Mouse (Mus musculus): ENCODE measurements around the gene Arhgef25. TPM values are rescaled to one million over a fixed set of nuclear protein-coding genes. Genes with fewer than 3 reads are reported as not detected.
A peak's percentile ranks its signal among the peaks of the same experiment; 100 is the strongest.
"Not testable (repeated sequence)": the region's sequence is repeated elsewhere in the genome, so short reads cannot be mapped to it uniquely, and the experiment has no call there.

The Arhgef25 gene
- total RNA-seq, 2 experiments from 2014 or later, result 196 to 200 TPM

DNA sequence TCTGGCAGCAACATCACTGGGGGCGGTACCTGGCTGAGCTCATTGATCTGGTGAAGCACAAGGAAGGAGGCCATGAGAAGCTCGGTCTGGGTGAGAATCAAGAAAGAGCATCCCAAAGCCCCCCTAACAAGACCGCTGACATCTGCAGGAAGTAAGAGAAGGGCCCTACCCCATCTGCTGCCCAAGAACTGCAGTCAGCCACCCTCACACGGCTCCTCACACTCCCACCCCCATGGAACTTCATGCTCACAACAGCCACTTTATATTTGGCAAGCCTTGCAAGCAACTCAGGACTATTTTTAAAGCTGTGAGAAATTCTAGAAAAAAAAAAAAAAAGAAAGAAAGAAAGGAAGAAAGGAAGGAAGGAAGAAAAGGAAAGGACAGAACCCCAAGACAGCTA lies 19.0 kb upstream of the Arhgef25 start:
- no peak for DNase-seq (ENCODE audit: low spot score in 2 of 2)

DNA sequence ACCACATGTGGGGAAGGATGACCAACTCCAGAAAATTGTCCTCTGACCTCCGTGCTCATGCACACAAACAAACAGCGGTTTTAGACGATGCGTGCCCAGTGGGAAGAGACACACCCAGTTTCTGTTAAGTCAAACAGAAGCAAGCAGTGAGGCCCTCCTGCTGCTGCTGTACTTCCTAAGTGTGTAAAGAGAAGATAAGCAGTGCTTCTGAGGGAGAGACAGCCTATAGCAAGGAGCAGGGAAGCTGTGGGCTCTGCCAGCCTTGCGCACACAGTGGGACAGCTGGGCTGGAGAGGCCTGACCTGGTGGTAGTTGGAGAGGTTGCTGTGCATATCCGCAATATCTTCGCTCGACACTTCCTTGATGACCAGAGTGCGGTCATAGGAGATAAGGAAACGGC lies 15.5 kb upstream of the Arhgef25 start:
- DNase-seq (ENCODE audit: low spot score in 2 of 2), result no peak

DNA sequence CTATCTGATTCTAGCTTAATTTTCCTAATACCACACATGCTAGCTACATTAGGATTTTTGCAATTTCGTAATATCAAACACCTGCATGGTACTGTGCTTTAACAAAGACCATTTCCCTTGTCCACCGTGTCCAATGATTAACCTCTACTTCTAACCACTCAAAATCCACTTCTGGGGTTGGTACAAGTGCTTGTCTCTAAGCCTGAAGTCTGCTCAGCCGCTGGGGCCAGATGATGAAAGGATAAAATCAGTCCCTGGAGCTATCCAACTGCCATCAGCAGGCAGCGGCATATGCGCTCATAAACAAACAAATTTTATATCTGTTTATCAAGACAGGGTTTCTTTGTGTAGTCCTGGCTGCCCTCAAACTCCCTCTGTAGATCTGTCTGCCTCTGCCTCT lies 14.7 kb upstream of the Arhgef25 start:
- DNase-seq (ENCODE audit: low spot score in 2 of 2), result no peak

DNA sequence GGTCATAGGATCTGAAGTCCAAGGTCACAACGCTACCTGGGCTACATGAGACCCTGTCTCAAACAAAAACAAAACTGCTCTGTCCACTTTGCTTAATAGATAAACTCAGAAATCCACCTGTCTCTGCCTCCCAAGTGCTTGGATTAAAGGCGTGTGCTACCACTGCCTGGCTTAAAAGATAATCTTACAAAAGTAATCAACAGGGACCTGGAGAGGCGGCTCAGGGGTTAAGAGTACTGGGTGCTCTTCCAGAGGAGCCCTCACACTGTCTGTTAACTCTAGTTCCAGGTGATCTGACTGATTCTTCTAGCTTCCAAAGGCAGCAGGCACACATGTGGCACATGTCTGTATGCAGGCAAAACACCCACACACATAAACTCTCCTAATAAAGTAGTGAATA lies 13.2 kb upstream of the Arhgef25 start:
- no peak for DNase-seq (ENCODE audit: low spot score in 2 of 2)

DNA sequence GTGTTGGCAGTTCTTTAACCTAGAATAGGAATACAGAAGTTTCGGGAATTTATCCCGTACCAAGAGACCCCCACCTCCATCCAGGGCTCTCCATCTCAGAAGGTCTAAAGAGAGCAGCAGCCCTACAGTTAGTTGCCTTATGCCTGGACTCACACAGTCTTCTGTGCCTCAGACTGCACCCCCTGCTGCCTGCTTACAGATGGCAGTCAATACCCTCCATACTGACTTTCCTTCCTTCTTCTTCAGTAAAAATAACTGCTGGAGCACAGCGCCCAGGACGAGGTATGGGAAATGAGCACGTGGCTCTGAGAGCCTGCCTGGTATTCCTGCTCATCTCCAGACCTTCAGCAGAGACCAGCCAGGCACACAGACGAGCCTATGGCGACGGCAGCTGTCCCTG lies 10.4 kb upstream of the Arhgef25 start:
- no peak for DNase-seq (ENCODE audit: low spot score in 2 of 2)

DNA sequence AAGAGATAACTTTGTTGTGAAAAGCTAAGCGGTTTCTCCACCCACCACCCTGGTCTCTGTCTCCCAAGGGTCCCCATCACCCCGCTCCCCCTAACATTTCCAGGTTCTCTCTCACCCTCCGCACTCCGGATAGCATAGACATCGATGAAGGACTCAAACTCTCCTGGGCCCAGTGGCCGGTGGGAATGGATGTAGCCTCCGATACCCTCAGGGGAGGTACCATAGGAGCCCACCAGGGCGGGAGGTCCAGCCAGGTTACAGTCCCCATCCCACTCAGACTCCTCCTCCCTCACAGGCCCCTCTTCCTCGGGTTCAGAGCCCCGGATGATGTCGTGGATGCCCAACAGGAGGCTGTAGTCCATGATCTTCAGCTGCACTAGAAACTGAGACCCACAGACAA lies 9.6 kb upstream of the Arhgef25 start:
- no peak for DNase-seq (ENCODE audit: low spot score in 2 of 2)

DNA sequence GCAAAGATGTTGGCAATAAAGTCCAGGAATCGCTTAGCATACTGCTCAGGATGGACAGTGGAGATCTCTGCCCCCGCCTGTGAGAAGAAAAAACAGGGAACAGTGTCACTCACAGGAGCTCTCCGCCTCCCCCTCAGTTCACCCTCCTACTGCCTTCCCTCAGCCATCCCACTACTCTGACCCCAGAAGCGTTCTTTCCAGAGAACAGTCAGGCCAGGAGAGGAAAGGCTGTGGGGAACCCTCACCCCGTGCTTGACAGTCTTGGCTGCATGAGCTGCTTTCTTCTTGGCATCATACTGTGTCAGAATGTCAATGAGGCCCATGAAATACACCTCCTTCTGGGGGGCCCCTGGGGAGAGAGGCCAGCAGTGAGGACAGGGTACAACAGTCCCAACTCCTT lies 9.2 kb upstream of the Arhgef25 start:
- DNase-seq (ENCODE audit: low spot score in 2 of 2), result no peak

DNA sequence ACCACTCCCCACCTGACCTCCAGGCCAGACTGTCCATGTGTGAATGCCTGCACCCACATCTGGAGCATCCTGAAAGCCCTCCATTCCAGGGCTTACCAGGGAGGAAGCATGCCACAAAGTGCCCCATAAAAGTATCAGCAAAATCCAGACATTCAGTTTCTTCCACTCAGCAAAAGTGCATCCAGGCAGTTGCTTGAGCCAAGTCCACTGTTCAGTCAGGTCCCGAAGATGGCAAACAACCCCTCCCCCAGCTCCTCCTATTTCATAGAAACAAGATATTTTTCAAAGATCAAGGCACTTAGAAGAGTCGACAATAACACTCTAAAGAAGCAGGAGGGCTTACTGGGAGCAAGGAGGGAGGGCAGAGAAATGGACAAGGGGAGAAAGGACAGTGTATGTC lies 8.6 kb upstream of the Arhgef25 start:
- no peak for DNase-seq (ENCODE audit: low spot score in 2 of 2)

DNA sequence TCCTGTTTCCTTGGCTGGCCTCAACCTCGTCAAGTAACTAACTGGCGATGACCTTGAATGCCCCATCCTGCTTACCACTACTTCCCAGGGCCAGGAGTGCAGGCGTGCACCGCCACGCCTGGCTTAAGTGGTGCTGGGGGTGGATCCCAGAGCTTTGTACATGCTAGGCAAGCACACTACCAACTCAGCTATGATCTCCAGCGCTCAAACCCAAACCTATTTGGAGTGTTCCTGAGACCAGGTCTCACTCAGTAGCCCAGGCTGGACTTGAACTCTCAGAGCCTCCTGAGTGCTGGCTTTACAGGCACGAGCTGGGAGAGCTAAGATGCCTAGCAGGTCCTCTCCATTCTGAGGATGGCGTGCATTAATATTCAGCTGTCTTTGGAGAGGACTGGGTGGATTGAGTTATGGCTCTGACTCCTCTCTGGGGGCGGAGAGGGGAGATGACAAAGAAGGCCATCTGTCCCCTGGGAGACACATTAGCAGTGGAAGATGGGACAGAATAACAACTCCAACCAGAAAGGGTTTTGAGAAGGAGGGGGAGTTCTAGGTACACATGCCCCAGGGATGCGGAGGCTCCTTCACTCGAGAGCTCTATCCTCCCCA lies 7.7 kb upstream of the Arhgef25 start:
- no peak for DNase-seq (ENCODE audit: low spot score in 2 of 2)

DNA sequence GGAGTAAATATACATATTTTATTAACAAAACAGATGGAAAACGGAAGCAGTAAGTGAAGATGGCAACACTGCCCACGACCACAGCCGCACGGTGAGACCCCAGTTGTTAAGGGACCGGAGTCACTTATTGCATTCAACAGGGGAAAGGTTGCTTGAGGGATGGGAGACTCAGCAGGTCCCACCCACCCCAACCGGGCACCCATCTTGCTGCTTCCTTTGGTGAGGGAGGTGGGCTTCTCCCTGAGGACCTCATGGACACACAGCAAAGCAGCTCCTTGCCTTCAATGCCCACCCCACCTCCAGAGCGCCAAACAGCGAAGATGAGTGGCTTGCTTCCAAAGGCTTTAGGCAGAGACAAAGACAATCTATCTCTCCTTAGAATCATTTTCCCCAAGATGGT lies 7.2 kb upstream of the Arhgef25 start:
- DNase-seq (ENCODE audit: low spot score in 2 of 2), result no peak

DNA sequence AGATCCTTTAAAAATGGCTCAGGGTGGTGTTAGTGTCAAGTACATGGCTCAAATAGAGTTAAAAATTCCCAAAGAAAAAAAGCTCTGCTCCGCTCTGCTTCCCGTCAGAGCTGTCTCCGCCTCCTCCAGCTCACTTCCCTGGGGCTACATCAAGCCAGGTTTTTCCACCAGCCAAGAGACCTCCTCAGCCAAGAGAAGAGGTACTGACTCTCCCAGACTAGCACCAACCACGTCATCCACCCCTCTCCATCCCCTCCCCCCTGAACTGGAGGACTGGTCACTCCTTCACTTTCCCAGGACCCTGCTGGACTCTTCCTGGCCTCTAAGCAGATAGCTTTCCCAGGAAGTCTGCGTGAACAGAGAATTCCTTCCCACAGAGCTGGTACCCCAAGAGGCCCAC lies 6.5 kb upstream of the Arhgef25 start:
- peak in 1 of 2 experiments; percentile 69 for DNase-seq (ENCODE audit: low spot score in 2 of 2)

DNA sequence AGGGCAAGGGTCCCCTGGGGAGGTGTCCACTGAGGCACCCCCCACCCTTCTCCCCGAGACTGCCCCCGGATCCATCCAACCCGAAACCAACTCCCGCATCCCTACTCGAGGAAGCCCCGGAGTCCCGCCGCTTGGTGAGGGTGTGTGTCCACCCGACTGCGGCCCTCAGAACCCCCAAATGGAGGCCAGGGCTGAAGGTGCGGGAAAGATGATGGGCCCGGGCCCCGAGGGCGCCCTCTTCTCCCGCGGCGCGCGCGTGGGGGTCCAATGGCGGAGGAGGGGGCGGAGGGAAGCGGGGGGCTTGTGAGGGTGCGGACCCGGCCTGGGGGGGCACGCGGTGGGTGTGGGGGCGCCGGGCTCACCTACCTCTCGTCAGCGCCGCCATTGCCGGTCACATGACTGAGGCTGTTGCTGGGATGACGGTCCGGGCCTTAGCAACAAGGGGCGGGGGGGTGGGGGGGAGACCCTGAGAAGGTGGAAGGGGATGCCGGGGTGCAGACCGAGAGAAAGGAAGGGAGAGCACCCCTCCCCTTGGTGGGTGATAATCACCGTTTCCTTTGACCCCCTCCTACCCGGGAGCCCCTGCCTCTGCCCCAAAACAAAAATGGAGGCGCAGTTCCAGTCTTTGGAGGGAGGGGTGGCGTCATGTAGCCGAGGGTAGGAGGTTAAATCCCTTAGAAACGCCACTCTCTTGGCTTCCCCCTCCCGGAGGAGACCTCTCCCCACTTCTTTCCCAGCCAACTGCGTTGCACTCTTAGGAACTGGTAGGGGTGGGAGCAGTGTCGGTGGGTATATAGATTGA lies 5.6 kb upstream of the Arhgef25 start, which contains the start of gene Dtx3:
TSS of gene Dtx3 (minus strand) at position 401 of the 802 bp plus-strand sequence.
- DNase-seq (ENCODE audit: low spot score in 2 of 2), result no peak

DNA sequence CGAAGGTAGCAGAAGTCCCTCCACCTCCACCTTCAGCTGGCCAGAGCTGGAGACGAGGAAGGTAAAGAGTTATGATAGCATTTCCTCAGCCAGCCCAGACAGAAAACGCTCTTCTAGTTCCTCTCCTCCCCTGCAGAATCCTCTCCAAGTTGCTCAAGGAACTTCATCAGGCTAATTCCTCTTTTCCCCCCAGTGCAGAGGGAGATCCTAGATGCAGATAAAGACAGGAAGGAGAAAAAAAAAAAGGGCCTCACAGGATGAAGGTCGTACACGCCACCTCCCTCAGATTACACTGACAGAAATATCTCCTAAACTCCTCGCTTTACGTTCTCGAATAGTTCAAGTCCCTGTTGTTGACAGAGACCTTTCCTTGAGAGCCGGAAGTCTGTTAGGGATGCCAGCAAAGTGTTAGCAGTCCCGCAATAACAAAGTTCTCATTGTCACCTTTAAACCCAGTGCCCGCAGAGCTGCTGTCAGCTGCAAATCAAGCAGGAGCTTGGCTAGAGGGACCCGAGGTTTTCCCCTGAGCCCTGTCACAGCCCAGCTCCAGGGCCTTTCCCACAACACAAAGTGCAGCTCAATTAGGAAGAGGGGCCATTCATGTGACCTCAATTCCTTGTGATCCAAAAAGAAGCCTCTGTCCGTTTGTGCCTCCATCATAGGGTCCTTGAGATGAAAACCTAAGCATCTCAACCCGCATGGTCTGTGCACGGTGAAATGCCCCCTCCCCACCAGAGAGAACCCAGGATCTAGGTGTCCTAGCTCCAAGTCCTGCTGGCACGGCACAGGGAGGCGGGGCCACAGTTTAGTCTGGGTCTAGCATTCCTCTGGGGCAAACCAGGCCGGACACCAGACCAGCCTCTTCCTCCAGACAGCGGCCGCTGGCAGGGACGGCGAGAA lies 4.8 kb upstream of the Arhgef25 start:
- DNase-seq (ENCODE audit: low spot score in 2 of 2), result no peak

DNA sequence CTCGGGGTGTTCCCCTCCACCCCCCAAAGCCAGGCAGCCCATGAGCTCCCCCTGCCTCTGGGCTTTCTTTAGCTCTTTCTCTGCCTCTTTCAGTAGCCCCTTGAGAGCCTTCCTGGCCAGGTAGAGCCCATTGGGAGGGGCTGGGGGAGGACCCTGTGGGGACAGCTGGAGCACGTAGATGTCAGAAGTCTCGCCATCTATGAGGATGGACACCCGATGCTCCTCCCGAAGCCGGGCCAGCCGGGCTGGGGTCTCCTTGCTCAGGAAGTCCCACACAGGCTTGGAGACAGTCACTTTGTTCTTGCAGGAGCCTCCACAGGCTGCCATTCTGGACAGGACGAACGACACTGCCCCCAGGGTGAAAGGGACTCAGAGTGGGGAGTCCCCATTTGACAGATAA lies 3.1 kb upstream of the Arhgef25 start:
- DNase-seq (ENCODE audit: low spot score in 2 of 2), result no peak

DNA sequence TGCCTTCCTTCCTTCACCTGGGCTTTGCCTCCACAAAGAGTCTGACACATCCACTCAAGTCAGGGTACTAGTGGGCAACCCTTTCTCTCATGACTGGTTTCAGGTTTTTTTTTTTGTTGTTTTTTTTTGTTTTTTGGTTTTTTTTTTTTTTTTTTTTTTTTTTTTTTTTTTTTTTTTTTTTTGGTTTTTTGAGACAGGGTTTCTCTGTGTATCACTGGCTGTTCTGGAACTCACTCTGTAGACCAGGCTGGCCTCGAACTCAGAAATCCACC lies 2.1 kb upstream of the Arhgef25 start:
- not testable (repeated sequence) for DNase-seq (ENCODE audit: low spot score in 2 of 2)

DNA sequence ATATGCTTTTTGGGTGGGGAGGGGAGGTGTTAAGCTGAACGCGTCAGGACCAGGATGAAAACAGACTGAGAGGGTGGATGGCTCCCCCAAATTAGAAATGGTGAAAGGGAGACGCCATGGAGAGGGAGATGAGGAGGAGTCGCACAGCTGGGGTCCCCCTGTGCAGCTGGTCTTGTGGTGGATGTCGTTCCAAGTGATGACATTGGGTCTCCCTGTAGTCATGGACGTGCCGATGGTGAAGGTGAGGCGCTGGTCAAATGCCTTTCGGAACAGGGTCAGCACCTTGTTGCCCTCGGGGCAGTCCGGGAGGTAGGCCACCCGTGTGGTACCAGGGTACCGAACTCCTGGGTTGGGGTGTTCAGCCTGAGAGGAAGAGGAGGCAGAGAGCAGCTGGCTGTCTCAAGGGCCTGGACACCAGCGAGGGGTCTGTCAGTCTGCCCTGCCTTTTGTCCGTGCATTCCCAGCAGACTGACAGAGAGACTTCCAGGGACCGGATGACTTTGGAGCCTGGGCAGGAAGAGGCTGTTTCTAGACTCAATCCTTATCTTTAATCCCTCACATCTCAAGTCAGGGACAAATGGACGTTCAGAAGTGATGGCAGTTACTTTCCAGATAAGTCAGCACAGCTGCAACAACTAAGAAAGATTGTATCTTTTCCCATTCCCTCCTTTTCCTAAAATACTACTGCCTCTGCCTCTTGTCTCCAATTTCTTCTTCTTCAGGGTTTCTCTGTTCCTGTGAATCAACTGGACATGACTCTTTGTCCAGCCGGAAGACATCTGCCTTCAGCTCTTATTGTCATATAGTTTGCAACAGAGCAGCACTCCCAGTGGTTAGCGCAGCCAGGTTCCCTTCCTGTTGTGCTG lies 1.5 kb upstream of the Arhgef25 start:
- DNase-seq (ENCODE audit: low spot score in 2 of 2), result no peak

DNA sequence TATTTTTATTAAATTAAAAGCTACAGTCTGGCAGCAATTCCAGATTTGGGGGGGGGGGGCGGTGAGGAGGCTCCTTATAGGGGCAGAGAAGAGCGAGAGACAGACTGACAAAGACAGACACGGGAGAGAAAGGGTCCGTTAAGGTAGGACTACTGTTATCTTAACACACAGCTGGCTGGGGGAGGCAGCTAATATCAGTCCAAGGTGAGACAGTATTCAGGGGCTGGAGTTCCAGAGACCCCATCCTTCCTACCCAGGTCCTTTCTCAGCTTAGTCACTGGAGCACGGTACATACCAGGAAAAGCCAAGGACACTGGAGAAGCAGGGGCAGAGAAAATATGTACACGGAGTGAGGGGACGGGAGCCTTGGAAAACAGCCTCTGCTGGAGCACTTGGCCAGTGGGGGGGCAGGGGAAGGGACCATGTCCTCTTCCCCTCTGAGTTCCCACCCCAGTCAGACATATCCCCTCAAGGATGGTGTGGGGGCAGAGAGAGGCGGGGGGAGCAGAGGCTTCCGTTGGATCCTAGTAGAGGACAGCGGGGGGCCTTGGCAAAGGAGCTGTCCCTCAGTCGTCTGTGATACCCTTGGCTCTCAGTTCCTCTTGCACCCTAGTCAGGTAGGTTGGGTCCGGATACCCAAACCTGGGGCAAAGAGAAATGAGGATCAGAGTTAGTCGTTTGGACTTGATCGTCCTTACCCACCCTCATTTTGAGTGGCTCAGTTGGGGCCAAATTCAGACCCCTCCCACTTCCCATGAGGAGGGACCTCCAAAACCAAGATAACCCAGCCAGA lies 711 bp upstream of the Arhgef25 start:
- DNase-seq (ENCODE audit: low spot score in 2 of 2), result no peak

DNA sequence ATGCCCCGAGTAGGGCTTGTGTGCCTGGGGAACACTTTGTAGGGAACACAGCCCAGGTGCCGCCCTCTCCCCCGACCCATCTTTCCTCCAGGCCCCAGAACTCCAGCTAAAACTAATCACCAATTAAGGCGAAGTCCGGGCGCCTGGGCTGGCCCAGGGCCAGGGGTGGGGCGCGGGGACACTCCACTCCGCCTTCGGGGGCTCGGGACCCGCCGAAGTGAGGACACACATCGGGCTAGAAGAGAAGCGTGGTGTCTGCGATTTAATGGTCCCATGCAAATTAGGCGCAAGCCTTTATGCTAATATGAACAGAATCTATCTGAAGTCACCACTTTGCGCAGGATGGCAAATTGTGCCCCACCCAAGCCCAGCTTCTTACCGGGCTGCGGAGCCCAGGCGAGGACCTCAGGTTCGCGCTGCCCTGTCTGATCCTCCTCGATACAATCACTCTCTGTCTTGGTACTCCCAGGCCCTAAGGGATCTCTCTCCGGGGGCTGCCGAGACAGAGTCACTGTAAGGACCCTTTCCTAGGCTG lies 700 bp downstream of the Arhgef25 start:
- no peak for DNase-seq (ENCODE audit: low spot score in 2 of 2)

DNA sequence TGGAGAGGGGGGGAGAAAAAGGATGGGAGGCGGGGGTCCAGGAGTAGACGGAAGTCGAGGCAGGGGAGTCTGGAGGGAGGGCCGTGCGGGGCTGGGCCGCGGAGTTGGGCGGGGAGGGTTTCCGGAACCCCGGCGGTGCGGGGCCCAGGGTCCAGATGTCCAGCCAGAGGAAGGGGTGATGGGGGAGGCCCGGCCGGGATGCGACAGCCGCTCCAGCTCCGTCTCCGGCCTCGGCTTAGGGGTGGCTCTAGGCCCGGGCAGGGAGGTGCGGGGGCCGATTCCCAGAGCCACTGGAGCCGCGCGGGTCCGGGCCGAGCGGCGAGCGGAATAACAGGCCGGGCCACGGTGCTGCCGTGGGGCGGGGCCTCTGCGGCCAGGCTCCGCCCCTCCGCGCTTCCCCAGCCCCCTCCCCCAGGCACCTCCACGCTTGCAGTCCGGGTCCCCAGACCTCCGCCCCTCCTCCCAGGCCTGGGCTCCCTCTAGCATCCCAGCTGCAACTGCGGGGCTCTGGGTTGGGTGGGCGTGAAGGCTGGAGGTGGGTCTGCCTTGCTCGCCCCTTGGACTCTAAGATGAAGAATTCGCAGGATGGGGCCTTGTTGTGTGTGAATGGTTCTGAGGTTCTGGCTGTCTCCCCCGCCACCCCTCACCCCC lies 1.3 kb downstream of the Arhgef25 start:
- DNase-seq (ENCODE audit: low spot score in 2 of 2), result peak; percentile 61 to 68

DNA sequence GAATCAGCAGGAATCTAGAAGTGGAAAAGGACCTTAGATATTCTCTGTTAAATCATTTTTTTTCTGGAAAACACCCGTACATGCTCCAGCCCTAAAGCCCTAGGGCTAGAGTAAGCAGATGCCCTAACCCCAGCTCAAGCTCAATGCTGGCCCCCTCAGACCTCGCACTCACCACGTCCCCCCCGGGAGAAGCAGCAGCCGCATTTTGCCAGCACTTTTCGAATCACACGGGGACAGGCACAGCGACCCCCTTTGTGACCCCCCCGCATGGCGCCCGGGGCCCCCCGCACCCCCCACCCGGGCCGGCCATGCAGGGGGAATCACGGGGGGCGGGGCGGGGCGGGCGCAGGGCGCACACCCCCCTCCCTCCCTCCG lies 1.8 kb downstream of the Arhgef25 start:
- DNase-seq (ENCODE audit: low spot score in 2 of 2), result no peak
